Mouse (Mus musculus): ENCODE results near the gene Phf19.

GRCm38 (mm10) chr2:34912613-34913012 lies 1.2 kb downstream of the Phf19 start:
- no peak for TF ChIP-seq ZKSCAN1 (IDR thresholded peaks at IDR 0.05; ENCODE audit: borderline replicate concordance, low read depth, low read length)
- TF ChIP-seq POLR2A (IDR thresholded peaks at IDR 0.05; ENCODE audit: low read depth, low read length): no peak
- peak in 1 of 2 experiments; percentile 20; a peak in 1 of 4 replicates for TF ChIP-seq CTCF (conservative IDR thresholded peaks at IDR 0.05 in 1 of 2, IDR thresholded peaks at IDR 0.05 in 1 of 2; ENCODE audit: low read depth in 2 of 2, low read length in 2 of 2)
- TF ChIP-seq KAT2A (IDR thresholded peaks at IDR 0.05; ENCODE audit: insufficient replicate concordance, low read length): no peak
- TF ChIP-seq ELF1 (IDR thresholded peaks at IDR 0.05; ENCODE audit: low read depth, low read length): no peak
- no peak for TF ChIP-seq EP300 (IDR thresholded peaks at IDR 0.05; ENCODE audit: low read length)
- no peak; the same call in 1 of the 2 replicates for TF ChIP-seq MAX (IDR thresholded peaks at IDR 0.05; ENCODE audit: low read length)
- no peak for TF ChIP-seq JUND (conservative IDR thresholded peaks at IDR 0.05; ENCODE audit: low read depth, low read length)
- no peak for TF ChIP-seq POLR2AphosphoS2 (IDR thresholded peaks at IDR 0.05; ENCODE audit: low read depth, low read length)
- no peak for TF ChIP-seq UBTF (IDR thresholded peaks at IDR 0.05; ENCODE audit: low read depth, low read length)
- TF ChIP-seq MEF2A (IDR thresholded peaks at IDR 0.05; ENCODE audit: borderline replicate concordance, low read depth, low read length): no peak
- no peak for TF ChIP-seq RCOR1 (conservative IDR thresholded peaks at IDR 0.05; ENCODE audit: low read depth, low read length)
